Mouse (Mus musculus) small intestine, adult 2 months (tissue): ENCODE measurements at regions not wholly inside any gene's neighbourhood (a gene's known extent, or its start where the extent isn't known, plus 50 kb on each side); places are given as distances from the start of the nearest gene placed in this dataset.

Source experiments
- CTCF ChIP-seq: fragments of 200-500 bp; IDR thresholded peaks from 2 replicates; pipeline ENCODE4 v1.5.1; 2012; ENCODE audit warnings: low read depth, mild to moderate bottlenecking, control low read depth, inconsistent platforms, low read length, moderate library complexity, mixed read lengths; ENCODE audit not compliant: insufficient replicate concordance, insufficient read length; ENCODE audit errors: extremely low read depth
- POLR2A ChIP-seq: fragments of 200-500 bp; IDR thresholded peaks from 2 replicates; pipeline ENCODE4 v1.6.1; 2012; ENCODE audit warnings: low read depth, mild to moderate bottlenecking, control low read depth, inconsistent platforms, low read length, moderate library complexity

- no peak for TF ChIP-seq POLR2A
- TF ChIP-seq CTCF, result no peak
Measured at GRCm38 (mm10) chr15:37125823-37126222, 118.2 kb upstream of the Zfp706 start.
